Mouse (Mus musculus): ENCODE measurements around the gene Olfr132. TPM values are rescaled to one million over a fixed set of nuclear protein-coding genes. Genes with fewer than 3 reads are reported as not detected.
"Not testable (repeated sequence)": the region's sequence is repeated elsewhere in the genome, so short reads cannot be mapped to it uniquely, and the experiment has no call there.

The Olfr132 gene
- not detected in 2 replicates for polyA plus RNA-seq (2015; fragmentation: Nextera tagmentation; extraction: Ambion mirVana)

DNA sequence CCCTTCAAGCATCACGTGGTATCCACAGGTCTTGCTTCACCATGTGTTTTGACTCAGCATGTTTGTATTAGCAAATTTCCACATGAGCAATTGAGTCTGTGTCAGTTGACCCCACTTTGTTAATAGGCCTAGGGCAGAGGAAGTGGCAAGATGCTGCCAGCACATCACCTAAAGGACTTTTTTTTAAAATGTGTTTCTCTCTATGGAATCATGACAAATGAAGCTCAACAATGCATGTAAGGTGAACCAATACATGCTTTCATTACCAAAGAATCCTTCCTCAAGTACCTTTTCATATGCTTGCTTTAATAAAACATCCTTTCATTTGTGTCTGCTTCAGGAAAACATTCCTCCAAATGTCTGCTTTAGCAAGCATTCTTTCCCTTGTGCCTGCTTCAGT is at the start of gene Olfr132:
TSS of gene Olfr132 (minus strand) at position 101 of the 400 bp plus-strand sequence.
- Histone ChIP-seq H3K4me1 (no peaks in the 10 kb centered on the region), H3K27me3 (no peaks in the 10 kb centered on the region), H3K4me3 (replicated peaks) (no peak within 1 kb of the TSS), H3K9ac (no peak within 1 kb of the TSS), H3K27ac (no peak within 1 kb of the TSS), H3K36me3 (no peaks in the 10 kb centered on the region), H3K4me2 (no peak within 1 kb of the TSS), H3K9me3 (replicated peaks) (no peaks in the 10 kb centered on the region)
- 69% methylated on average over 1 of the region's 1 CpGs for WGBS
- ATAC-seq (replicated peaks; ENCODE audit: low FRiP score): no peak

DNA sequence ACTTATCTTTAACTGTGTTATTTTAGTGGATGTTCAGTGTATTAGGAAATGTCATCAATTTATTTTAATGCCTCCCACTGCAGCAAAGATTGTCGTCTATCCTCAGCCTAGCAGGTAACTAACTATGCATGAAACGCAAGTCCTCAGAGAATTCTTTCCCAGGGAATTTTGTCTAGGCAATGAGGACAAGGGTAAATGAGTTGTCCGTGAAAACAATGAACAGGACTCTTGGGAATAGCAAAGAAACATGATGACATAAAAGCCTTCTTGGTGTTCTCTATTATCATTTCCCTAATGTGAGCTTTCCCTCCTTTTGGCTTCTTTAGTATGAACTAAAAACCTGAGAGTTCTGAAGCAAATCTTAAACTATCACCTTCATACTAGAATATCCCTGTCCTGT is 36.8 kb upstream of the Olfr132 start, which contains the start of gene Olfr134:
TSS of gene Olfr134 (plus strand) at position 301 of the 400 bp plus-strand sequence.
- Histone ChIP-seq H3K9ac (no peak within 1 kb of the TSS), H3K4me2 (no peak within 1 kb of the TSS), H3K36me3 (no peaks in the 10 kb centered on the region), H3K4me1 (no peaks in the 10 kb centered on the region), H3K27me3 (no peaks in the 10 kb centered on the region), H3K27ac (no peak within 1 kb of the TSS), H3K9me3 (replicated peaks) (no peaks in the 10 kb centered on the region), H3K4me3 (replicated peaks) (no peak within 1 kb of the TSS)
- no peak for ATAC-seq (replicated peaks; ENCODE audit: low FRiP score)
- 76% methylated on average over 3 of the region's 3 CpGs for WGBS

DNA sequence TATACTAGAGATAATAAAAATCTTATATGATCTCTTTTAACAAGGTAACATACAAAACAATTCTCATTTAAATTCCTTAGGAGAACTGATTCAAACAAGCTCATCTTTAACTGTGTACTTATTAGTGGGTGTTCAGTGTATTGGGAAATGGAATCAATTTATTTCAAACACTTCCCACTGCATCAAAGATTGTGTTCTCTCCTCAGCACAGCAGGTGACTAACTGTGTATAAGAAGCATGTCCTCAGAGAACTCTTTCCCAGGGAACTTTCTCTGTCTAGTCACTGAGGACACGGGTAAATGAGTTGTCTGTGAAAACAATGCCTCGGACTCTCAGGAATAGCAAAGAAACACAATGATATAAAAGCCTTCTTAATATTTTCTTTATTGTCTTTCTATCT is 10.7 kb upstream of the Olfr132 start, which contains the start of gene Olfr133:
TSS of gene Olfr133 (plus strand) at position 301 of the 400 bp plus-strand sequence.
- Histone ChIP-seq H3K9ac (no peak within 1 kb of the TSS), H3K9me3 (replicated peaks) (no peaks in the 10 kb centered on the region; the same call in 1 of the 2 replicates), H3K36me3 (no peaks in the 10 kb centered on the region), H3K27me3 (no peaks in the 10 kb centered on the region), H3K27ac (no peak within 1 kb of the TSS), H3K4me1 (no peaks in the 10 kb centered on the region), H3K4me3 (replicated peaks) (no peak within 1 kb of the TSS), H3K4me2 (no peak within 1 kb of the TSS)
- WGBS: 78% methylated on average over 2 of the region's 2 CpGs
- no peak for ATAC-seq (replicated peaks; ENCODE audit: low FRiP score)

DNA sequence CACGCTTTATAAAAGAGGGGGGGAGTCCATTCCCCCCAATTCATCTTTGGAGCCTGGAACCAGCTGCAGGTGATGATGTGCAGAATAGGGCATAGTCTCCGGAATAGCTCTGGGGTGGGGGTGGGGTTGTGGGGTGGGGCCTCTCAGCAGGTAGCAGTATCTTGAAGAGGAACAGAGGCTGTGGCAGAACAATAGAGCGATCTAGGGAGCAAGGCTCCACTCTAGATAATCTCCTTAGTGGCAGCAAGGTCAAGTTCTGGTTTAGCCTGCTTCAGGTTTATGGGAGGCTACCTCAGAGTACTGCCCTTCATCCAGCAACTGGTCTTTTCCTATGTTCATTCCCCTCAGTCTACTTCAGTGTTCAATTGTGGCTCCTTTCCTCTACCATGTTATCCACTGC is 9.0 kb downstream of the Olfr132 start:
- not testable (repeated sequence) for H3K36me3 ChIP-seq; H3K4me1 ChIP-seq; H3K27ac ChIP-seq; H3K4me3 ChIP-seq (replicated peaks); ATAC-seq (replicated peaks; ENCODE audit: low FRiP score); H3K9me3 ChIP-seq (replicated peaks); H3K9ac ChIP-seq; H3K4me2 ChIP-seq; H3K27me3 ChIP-seq
- 79% methylated on average over 3 of the region's 3 CpGs for WGBS

GRCm38 (mm10) chr17:38124199-38124598 is 10.1 kb downstream of the Olfr132 start:
- not testable (repeated sequence) for H3K36me3 ChIP-seq; ATAC-seq (replicated peaks; ENCODE audit: low FRiP score); H3K4me1 ChIP-seq; H3K9me3 ChIP-seq (replicated peaks); H3K27me3 ChIP-seq; H3K27ac ChIP-seq; H3K4me3 ChIP-seq (replicated peaks); H3K9ac ChIP-seq; H3K4me2 ChIP-seq
- 67% methylated on average over 1 of the region's 1 CpGs for WGBS

DNA sequence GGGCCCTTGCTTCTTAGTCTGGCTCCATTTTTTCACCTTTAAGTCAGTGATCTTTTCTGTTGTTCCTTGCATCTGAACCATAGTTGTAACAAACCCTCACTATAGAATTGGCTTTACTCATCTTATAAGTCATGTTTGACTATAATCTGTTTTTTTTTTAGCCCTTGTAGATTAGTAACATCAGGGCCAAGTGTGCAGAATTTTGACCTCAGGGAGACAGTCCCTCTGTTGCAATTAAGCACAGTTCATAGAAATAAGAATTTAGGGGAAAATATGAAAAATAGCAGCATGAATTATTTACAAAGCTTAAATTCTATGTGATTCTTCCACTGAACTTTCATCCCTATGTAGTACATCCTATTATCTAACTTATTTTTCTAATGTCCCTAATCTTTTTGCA is 45.7 kb downstream of the Olfr132 start, which contains the start of gene Olfr131:
TSS of gene Olfr131 (minus strand) at position 101 of the 400 bp plus-strand sequence.
- no peak within 1 kb of the TSS for H3K4me2 ChIP-seq
- H3K36me3 ChIP-seq: no peaks in the 10 kb centered on the region
- H3K4me3 ChIP-seq (replicated peaks): no peak within 1 kb of the TSS
- H3K4me1 ChIP-seq: no peaks in the 10 kb centered on the region
- H3K9ac ChIP-seq: no peak within 1 kb of the TSS
- no peak for ATAC-seq (replicated peaks; ENCODE audit: low FRiP score)
- H3K9me3 ChIP-seq (replicated peaks): no peaks in the 10 kb centered on the region
- H3K27me3 ChIP-seq: no peaks in the 10 kb centered on the region
- H3K27ac ChIP-seq: no peak within 1 kb of the TSS

GRCm38 (mm10) chr17:38082364-38082763 is 52.0 kb downstream of the Olfr132 start:
- H3K27me3 ChIP-seq: no peaks in the 10 kb centered on the region
- H3K27ac ChIP-seq: no peak overlapping the region
- no peaks in the 10 kb centered on the region for H3K9me3 ChIP-seq (replicated peaks)
- no peaks in the 10 kb centered on the region for H3K4me1 ChIP-seq
- ATAC-seq (replicated peaks; ENCODE audit: low FRiP score): no peak
- no peak overlapping the region for H3K4me2 ChIP-seq
- no peaks in the 10 kb centered on the region for H3K36me3 ChIP-seq
- no peak overlapping the region for H3K4me3 ChIP-seq (replicated peaks)
- 88% methylated on average over 4 of the region's 4 CpGs for WGBS
- H3K9ac ChIP-seq: no peak overlapping the region

Other genes starting within 250 kb of the Olfr132 start
- gene Olfr127, start 234.1 kb downstream of the Olfr132 start, polyA plus RNA-seq (2015; fragmentation: Nextera tagmentation; extraction: Ambion mirVana): not detected in 2 replicates
- gene Olfr128, start 214.0 kb downstream of the Olfr132 start, polyA plus RNA-seq (2015; fragmentation: Nextera tagmentation; extraction: Ambion mirVana): not detected in 2 replicates
- not detected in 2 replicates for gene Olfr761, start 181.4 kb downstream of the Olfr132 start, polyA plus RNA-seq (2015; fragmentation: Nextera tagmentation; extraction: Ambion mirVana)
- not detected in 2 replicates for gene Olfr129, start 74.4 kb downstream of the Olfr132 start, polyA plus RNA-seq (2015; fragmentation: Nextera tagmentation; extraction: Ambion mirVana)
- gene Olfr130, start 70.6 kb downstream of the Olfr132 start, polyA plus RNA-seq (2015; fragmentation: Nextera tagmentation; extraction: Ambion mirVana): not detected in 2 replicates
- gene Olfr131, start 45.8 kb downstream of the Olfr132 start, polyA plus RNA-seq (2015; fragmentation: Nextera tagmentation; extraction: Ambion mirVana): not detected in 2 replicates
- not detected in 2 replicates for gene Olfr133, start 10.8 kb upstream of the Olfr132 start, polyA plus RNA-seq (2015; fragmentation: Nextera tagmentation; extraction: Ambion mirVana)
- not detected in 2 replicates for gene Olfr134, start 36.9 kb upstream of the Olfr132 start, polyA plus RNA-seq (2015; fragmentation: Nextera tagmentation; extraction: Ambion mirVana)
- gene Olfr135, start 69.8 kb upstream of the Olfr132 start, polyA plus RNA-seq (2015; fragmentation: Nextera tagmentation; extraction: Ambion mirVana): not detected in 2 replicates
- gene Olfr138, start 126.5 kb upstream of the Olfr132 start, polyA plus RNA-seq (2015; fragmentation: Nextera tagmentation; extraction: Ambion mirVana): not detected in 2 replicates
- gene Olfr137, start 173.0 kb upstream of the Olfr132 start, polyA plus RNA-seq (2015; fragmentation: Nextera tagmentation; extraction: Ambion mirVana): not detected in 2 replicates
- gene Olfr136, start 195.3 kb upstream of the Olfr132 start, polyA plus RNA-seq (2015; fragmentation: Nextera tagmentation; extraction: Ambion mirVana): not detected in 2 replicates